Mouse (Mus musculus) intestine, postnatal 0 days (tissue): Measurements from ENCODE around the gene Epha3. TPM values are rescaled to one million over a fixed set of nuclear protein-coding genes. Genes with fewer than 3 reads are reported as not detected.

Experiments
- ATAC-seq: fragments of 200-750 bp; cut with Nextera tagmentation; 2 replicates; pipeline ENCODE4 v1.8.0; 2017; ENCODE audit warnings: mild to moderate bottlenecking, moderate TSS enrichment, moderate library complexity
- H3K27ac ChIP-seq: fragments of 300-500 bp; sonication (generic); 2 replicates; pipeline ENCODE4 v1.5.1; 2014; ENCODE audit warnings: mild to moderate bottlenecking, low read depth, low read length, moderate library complexity
- H3K27me3 ChIP-seq: fragments of 300-500 bp; sonication (generic); replicated peaks from 2 replicates; pipeline ENCODE4 v1.6.1; 2014; ENCODE audit warnings: low read length, mixed read lengths; ENCODE audit not compliant: control insufficient read depth, insufficient read depth
- H3K36me3 ChIP-seq: fragments of 300-500 bp; sonication (generic); 2 replicates; pipeline ENCODE4 v1.6.1; 2014; ENCODE audit warnings: mild to moderate bottlenecking, moderate library complexity; ENCODE audit not compliant: control insufficient read depth, insufficient read depth
- H3K4me1 ChIP-seq: fragments of 300-500 bp; sonication (generic); replicated peaks from 2 replicates; pipeline ENCODE4 v1.6.1; 2014; ENCODE audit warnings: antibody characterized with exemption, low read length, mixed read lengths; ENCODE audit not compliant: control insufficient read depth, insufficient read depth
- H3K4me2 ChIP-seq: fragments of 300-500 bp; sonication (generic); replicated peaks from 2 replicates; pipeline ENCODE4 v1.6.1; 2014; ENCODE audit warnings: low read depth, mild to moderate bottlenecking, moderate library complexity
- H3K4me3 ChIP-seq: fragments of 300-500 bp; sonication (generic); 2 replicates; pipeline ENCODE4 v1.5.1; 2014; ENCODE audit warnings: low read depth, low read length
- H3K9ac ChIP-seq: fragments of 300-500 bp; sonication (generic); 2 replicates; pipeline ENCODE4 v1.6.1; 2014; ENCODE audit warnings: mild to moderate bottlenecking, low read depth, low read length
- H3K9me3 ChIP-seq: fragments of 300-500 bp; sonication (generic); 2 replicates; pipeline ENCODE4 v1.6.1; 2016; ENCODE audit warnings: mixed run types; ENCODE audit not compliant: control insufficient read depth
- CTCF ChIP-seq: sonication (generic); IDR thresholded peaks from 2 replicates; pipeline ENCODE4 v1.5.1; 2016; ENCODE audit warnings: low read depth, mild to moderate bottlenecking, control low read depth, antibody characterized with exemption, moderate library complexity
- WGBS: fragments of 180-500 bp; shearing (Covaris S2); extraction: QIAGEN DNeasy Blood & Tissue Kit; methylation state at CpG from one replicate; pipeline ENCODE4 v1.1.7; 2014; 5-methylcytosine and 5-hydroxymethylcytosine counted together
- polyA plus RNA-seq: library from polyadenylated mRNA; unstranded; fragments of >200 nt; fragmentation: Nextera tagmentation; extraction: Ambion mirVana; gene quantifications from 2 replicates; pipeline ENCODE4 v1.2.1, GENCODE M21; 2015

Epha3 gene
- polyA plus RNA-seq, 1 experiment from 2014 or later: 2.3 TPM

DNA sequence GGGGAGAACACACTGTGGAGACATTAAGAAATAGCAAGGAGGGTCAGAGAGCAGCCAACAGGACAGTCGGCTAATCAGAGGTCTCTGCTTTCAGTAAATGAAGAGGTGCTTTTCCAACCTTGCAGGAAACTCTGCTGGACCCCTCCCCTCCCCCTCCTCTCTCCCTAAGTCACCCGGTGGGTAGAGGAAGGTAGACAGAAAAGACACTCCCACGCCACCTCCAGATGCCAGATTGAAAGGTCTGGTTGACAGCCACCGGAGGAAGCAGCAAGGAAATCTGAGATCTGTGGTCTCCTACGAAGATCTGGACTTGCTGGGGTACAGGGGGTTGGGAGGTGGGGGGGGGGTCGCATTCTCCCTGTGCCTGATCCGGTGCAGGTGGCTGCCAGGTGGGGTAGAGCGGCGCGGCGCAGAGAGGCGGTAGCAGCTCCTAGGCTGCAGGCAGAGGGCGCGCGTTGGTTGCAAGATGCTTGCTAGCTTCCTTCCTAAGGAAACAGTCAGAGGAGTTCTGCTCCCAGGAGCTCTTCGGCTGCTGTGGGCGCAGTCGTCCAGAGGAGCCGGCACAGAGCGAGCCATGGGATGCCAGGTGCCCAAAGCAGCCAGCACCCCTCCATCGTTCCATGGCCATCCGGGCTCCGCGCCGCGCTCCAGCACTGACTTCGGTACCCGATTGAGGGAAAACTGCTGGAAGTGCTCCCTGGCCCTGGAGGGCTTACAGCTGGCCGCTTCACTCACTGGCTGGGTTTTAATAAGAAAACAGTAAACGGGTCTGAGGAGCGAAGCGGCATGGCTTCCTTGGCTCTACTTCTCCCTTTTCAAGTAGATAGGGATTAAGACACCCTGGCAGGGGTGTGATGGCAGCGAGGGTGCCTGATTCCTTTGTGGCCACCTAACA, 7.1 kb downstream of the Epha3 start:
- Histone ChIP-seq H3K4me3 (peak overlapping the region; percentile 47), H3K36me3 (no peaks in the 10 kb centered on the region), H3K27me3 (no peaks in the 10 kb centered on the region), H3K4me1 (no peaks in the 10 kb centered on the region), H3K9me3 (no peaks in the 10 kb centered on the region), H3K4me2 (peak overlapping the region; percentile 94), H3K9ac (peak overlapping the region; percentile 41), H3K27ac (no peak overlapping the region)
- peak; percentile 86 for TF ChIP-seq CTCF
- ATAC-seq: peak; percentile 75
- 2% methylated on average over 33 of the region's 33 CpGs for WGBS

DNA sequence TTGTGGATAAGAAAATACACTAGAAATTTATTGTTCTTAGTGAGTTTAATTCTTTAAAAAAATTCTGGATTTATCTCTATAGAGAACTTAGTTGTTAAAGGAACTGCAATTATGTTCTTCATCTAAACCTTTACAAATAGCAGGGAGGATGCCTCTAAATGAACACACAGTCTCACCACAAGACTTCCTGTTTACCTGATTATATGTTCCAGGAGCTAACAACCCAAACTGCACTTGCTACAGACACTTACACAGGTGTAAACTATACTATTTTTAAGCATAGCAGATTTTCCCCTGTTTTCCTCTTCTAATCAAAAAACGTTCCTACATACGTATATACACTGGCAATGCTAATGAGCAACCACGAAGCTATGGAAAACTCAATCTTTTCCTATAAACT, 13.7 kb downstream of the Epha3 start:
- Histone ChIP-seq H3K4me1 (no peaks in the 10 kb centered on the region), H3K36me3 (no peaks in the 10 kb centered on the region), H3K27me3 (no peaks in the 10 kb centered on the region), H3K9me3 (no peaks in the 10 kb centered on the region), H3K4me2 (no peak overlapping the region), H3K27ac (no peak overlapping the region), H3K4me3 (no peak overlapping the region), H3K9ac (no peak overlapping the region)
- ATAC-seq: no peak
- TF ChIP-seq CTCF: no peak
- 80% methylated on average over 3 of the region's 3 CpGs for WGBS

GRCm38 (mm10) chr16:63842911-63843310, 21.1 kb downstream of the Epha3 start:
- Histone ChIP-seq H3K27ac (no peak overlapping the region), H3K4me2 (no peak overlapping the region), H3K9me3 (no peaks in the 10 kb centered on the region), H3K4me3 (no peak overlapping the region), H3K36me3 (no peaks in the 10 kb centered on the region), H3K27me3 (no peaks in the 10 kb centered on the region), H3K9ac (no peak overlapping the region), H3K4me1 (no peaks in the 10 kb centered on the region)
- ATAC-seq: no peak
- TF ChIP-seq CTCF: no peak
- WGBS: 90% methylated on average over 2 of the region's 2 CpGs

- H3K4me3 ChIP-seq: no peak overlapping the region
- no peak overlapping the region for H3K9ac ChIP-seq
- H3K27me3 ChIP-seq: no peaks in the 10 kb centered on the region
- no peaks in the 10 kb centered on the region for H3K9me3 ChIP-seq
- no peak overlapping the region for H3K4me2 ChIP-seq
- no peak for ATAC-seq
- TF ChIP-seq CTCF: no peak
- no peaks in the 10 kb centered on the region for H3K4me1 ChIP-seq
- no peak overlapping the region for H3K27ac ChIP-seq
- H3K36me3 ChIP-seq: no peaks in the 10 kb centered on the region
These were observed 26.5 kb downstream of the Epha3 start for GRCm38 (mm10) chr16:63837466-63837865.

DNA sequence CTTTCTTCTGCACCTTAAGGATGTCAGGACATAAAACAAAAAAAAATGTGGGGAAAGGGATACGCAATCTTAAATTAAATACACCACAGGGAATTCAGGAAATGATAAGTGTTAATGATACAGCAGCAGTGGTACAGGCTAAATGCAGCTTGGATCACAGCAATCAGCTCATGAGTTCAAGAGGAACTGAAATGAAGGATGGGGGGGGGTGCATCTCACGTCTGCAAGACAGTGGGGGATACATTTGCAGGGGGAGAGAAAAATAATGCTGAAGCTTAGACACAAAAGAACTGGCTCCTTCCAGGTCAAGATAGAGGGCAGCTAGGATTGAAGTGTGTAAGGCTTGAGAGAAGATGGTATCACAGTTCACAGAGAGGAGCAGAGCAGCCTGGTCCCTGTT, 42.8 kb downstream of the Epha3 start:
- Histone ChIP-seq H3K4me3 (no peak overlapping the region), H3K9me3 (no peaks in the 10 kb centered on the region), H3K9ac (no peak overlapping the region), H3K36me3 (no peaks in the 10 kb centered on the region), H3K4me2 (no peak overlapping the region), H3K27me3 (no peaks in the 10 kb centered on the region), H3K4me1 (no peaks in the 10 kb centered on the region), H3K27ac (no peak overlapping the region)
- TF ChIP-seq CTCF: no peak
- no peak for ATAC-seq
- 74% methylated on average over 2 of the region's 2 CpGs for WGBS

- TF ChIP-seq CTCF: no peak
- Histone ChIP-seq H3K4me2 (no peak overlapping the region), H3K4me1 (no peaks in the 10 kb centered on the region), H3K9ac (no peak overlapping the region), H3K9me3 (no peaks in the 10 kb centered on the region), H3K36me3 (no peaks in the 10 kb centered on the region), H3K27me3 (no peaks in the 10 kb centered on the region), H3K27ac (no peak overlapping the region), H3K4me3 (no peak overlapping the region)
- ATAC-seq: no peak
- 55% methylated on average over 6 of the region's 6 CpGs for WGBS
These were observed 46.4 kb downstream of the Epha3 start for GRCm38 (mm10) chr16:63817606-63818005.
